Mouse (Mus musculus) MEL (cell line): Measurements from ENCODE around the gene Ticam1.

ENCODE experiments used
- BHLHE40 ChIP-seq: IDR thresholded peaks from 2 replicates; pipeline ENCODE4 v1.6.1; 2012; ENCODE audit warnings: low read depth, mild to moderate bottlenecking, inconsistent platforms, low read length, improper control_type of control experiment, borderline replicate concordance
- CTCF ChIP-seq, 3 experiments: IDR thresholded peaks in 2 of 3; conservative IDR thresholded peaks in 1 of 3; 2 replicates each; pipeline ENCODE4 v1.5.1; 2011 to 2012; ENCODE audit warnings: low read length in 3 of 3, low read depth in 2 of 3, mild to moderate bottlenecking in 2 of 3, improper control_type of control experiment in 1 of 3, inconsistent platforms in 1 of 3, mixed read lengths in 1 of 3, moderate library complexity in 1 of 3; ENCODE audit not compliant: control insufficient read depth in 1 of 3, insufficient read depth in 1 of 3, poor library complexity in 1 of 3, severe bottlenecking in 1 of 3
- EP300 ChIP-seq, 2 experiments: IDR thresholded peaks; 2 replicates each; pipeline ENCODE4 v1.6.1; 2011; ENCODE audit warnings: improper control_type of control experiment in 2 of 2, low read length in 2 of 2, low read depth in 1 of 2, mild to moderate bottlenecking in 1 of 2
- ETS1 ChIP-seq: IDR thresholded peaks from 2 replicates; pipeline ENCODE4 v1.6.1; 2012; ENCODE audit warnings: low read depth, mild to moderate bottlenecking, inconsistent platforms, low read length, improper control_type of control experiment, moderate library complexity
- POLR2A ChIP-seq, 2 experiments: IDR thresholded peaks; 2 replicates each; pipeline ENCODE4 v1.6.1; 2011 to 2012; ENCODE audit warnings: low read length in 2 of 2, mild to moderate bottlenecking in 2 of 2, control low read depth in 1 of 2, improper control_type of control experiment in 1 of 2, low read depth in 1 of 2, moderate library complexity in 1 of 2; ENCODE audit not compliant: control insufficient read depth in 1 of 2, insufficient read depth in 1 of 2, poor library complexity in 1 of 2
- TCF12 ChIP-seq: IDR thresholded peaks from 2 replicates; pipeline ENCODE4 v1.6.1; 2014; ENCODE audit warnings: low read depth, mild to moderate bottlenecking, inconsistent platforms, low read length, improper control_type of control experiment, moderate library complexity
- USF1 ChIP-seq: IDR thresholded peaks from 2 replicates; pipeline ENCODE4 v1.6.1; 2014; ENCODE audit warnings: low read depth, mild to moderate bottlenecking, inconsistent platforms, low read length, improper control_type of control experiment, moderate library complexity
- ZMIZ1 ChIP-seq: IDR thresholded peaks from 2 replicates; pipeline ENCODE4 v1.6.1; 2012; ENCODE audit warnings: low read depth, mild to moderate bottlenecking, inconsistent platforms, low read length, improper control_type of control experiment, moderate library complexity
- ZNF384 ChIP-seq: IDR thresholded peaks from 2 replicates; pipeline ENCODE4 v1.6.1; 2012; ENCODE audit warnings: low read depth, mild to moderate bottlenecking, inconsistent platforms, low read length, improper control_type of control experiment

- peak; percentile 95 for TF ChIP-seq ZNF384
- no peak for TF ChIP-seq USF1
- peak in 1 of 2 experiments; percentile 44; a peak in 2 of 4 replicates for TF ChIP-seq EP300 (IDR thresholded peaks at IDR 0.05; ENCODE audit: low read depth in 1 of 2, low read length in 2 of 2)
- TF ChIP-seq BHLHE40 = no peak
- TF ChIP-seq CTCF (IDR thresholded peaks at IDR 0.05 in 2 of 3, conservative IDR thresholded peaks at IDR 0.05 in 1 of 3; ENCODE audit: control insufficient read depth in 1 of 3, insufficient read depth in 1 of 3, low read depth in 2 of 3, low read length in 3 of 3, poor library complexity in 1 of 3, severe bottlenecking in 1 of 3) = peak; percentile 73 to 94 (median 93)
- TF ChIP-seq POLR2A (IDR thresholded peaks at IDR 0.05; ENCODE audit: control insufficient read depth in 1 of 2, insufficient read depth in 1 of 2, low read depth in 1 of 2, low read length in 2 of 2, poor library complexity in 1 of 2) = peak; percentile 52 to 61; a peak in 3 of 4 replicates
- no peak for TF ChIP-seq ZMIZ1
- peak; percentile 62; the same call in 1 of the 2 replicates for TF ChIP-seq TCF12
- peak; percentile 78; the same call in 1 of the 2 replicates for TF ChIP-seq ETS1
Measured at GRCm38 (mm10) chr17:56291171-56291511, 14.6 kb upstream of the Ticam1 start.
